Mouse (Mus musculus) ovary, postnatal 36 days (tissue): ENCODE measurements at regions not wholly inside any gene's neighbourhood (a gene's known extent, or its start where the extent isn't known, plus 50 kb on each side); places are given as distances from the start of the nearest gene placed in this dataset.

ENCODE experiments used
- DNase-seq: peaks from one replicate; pipeline ENCODE4 v3.0.0; 2022; ENCODE audit warnings: low spot score, mixed read lengths

DNA sequence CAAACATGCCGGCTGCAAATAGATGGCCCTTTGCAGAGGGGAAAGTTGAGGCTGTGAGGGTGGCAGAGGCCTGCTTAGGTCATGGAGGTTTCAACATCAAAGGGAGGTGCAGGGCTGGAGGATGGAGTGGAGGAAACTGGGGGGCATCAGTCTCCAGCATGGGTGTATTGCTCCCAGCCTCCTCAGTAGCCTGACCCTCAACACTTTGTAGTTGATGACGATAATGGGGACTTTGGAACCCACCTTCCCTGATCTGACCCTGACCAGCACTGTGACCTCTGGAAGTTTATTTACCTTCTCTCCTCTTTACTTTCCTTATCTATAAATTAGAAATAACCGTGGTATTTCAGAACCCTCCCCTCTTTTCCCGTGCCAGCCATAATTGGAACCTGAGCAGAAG, 56.2 kb downstream of the Gm26897 start:
- DNase-seq, result no peak

DNA sequence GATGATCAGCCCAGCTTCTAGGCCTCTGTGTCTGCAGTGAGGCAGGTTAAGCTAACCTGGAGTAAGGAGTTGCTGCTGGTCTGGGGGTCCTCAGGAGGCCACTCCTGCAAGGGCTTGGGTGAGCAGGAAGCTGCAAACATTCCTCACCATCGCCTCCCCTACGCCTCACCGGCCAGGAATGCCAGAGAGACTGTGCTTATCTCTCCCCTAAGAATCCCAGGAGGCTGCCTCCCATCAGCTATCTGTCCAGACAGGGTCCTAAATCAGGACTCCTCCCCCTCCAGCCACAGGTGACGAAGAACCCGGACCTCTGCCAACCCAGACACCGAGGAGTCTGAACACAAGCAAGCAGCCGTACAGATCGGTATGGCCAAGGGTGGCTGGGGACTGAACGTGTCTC, 56.8 kb downstream of the Gm26897 start:
- DNase-seq, result peak; percentile 30

DNA sequence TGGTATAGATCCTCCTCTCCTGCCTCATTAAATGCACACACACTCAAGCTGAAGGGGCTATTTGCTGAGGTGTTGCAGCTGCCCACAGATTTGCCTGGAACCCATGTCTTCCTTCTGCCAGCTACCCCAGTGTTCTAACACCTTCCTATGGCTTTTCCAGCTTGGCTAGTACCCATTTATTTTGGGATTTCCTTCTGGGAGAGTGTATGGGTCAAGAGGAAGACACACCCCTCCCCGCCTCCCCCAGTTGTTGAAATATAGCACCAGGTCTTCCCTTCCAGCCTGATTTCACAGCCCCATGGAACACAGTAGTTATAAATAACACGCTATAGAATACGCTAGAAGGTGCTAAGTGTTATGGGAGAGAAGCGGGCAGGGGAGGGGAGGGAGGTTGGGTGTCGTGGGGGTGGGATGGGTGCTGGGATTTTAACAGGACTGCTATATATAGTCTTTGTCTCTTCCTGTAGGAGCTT, 57.4 kb downstream of the Gm26897 start:
- no peak for DNase-seq

DNA sequence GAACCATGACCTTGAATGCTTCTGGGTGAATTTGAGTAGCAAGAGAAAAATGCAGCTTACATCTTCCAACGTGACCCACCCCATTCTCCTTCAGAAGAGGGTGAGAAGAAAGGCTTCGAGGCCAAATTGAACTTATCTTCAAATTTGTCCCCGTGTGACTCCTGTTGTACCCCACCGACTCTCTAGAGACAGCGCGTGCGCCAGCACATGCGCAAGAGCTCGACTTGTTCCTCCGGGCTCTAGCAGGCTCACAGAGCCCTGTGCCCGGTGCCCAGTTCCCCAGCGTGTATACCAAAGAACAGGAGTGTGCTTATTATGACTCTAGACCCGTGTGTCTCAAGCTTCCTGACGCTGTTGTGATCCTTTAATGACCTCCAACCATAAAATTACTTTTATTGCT, 59.0 kb downstream of the Gm26897 start:
- no peak for DNase-seq

DNA sequence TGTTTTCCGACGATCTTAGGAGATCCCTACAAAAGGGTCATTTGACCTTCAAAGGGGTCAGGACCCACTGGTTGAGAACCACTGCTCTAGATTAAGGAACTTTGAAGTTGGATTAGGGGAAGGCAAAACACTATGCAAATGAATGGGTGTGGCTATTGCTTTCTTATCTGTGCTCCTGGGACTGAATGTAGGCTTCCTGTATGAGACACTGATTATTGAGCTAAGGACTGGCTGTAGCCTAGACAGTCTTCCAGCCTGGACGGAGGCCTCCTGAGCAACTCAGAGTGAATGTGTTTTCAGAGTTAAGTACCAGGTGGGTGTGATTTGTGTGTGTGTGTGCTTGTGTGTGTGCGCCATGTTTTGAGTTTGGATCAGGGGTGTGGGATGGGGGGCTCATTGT, 59.5 kb downstream of the Gm26897 start:
- DNase-seq, result no peak

DNA sequence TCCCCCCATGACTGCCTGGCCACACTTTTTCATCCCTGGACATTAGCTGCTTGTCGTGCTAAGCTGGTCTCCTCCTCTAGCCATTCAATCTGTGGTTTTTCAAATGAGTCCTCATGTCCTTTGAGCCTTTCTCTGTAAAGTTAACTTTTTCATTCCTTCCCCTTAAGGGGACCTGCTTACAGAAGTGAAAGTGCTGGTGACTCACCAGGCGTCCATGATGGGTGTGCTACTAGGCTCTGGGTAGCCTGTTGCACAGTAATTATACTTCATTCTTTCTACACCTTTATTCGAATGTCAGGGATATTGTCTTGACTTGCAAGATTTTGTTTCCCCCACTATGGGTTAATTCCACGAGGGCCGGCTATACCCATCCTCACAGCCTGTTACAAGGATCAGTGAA, 63.2 kb downstream of the Gm26897 start:
- no peak for DNase-seq

DNA sequence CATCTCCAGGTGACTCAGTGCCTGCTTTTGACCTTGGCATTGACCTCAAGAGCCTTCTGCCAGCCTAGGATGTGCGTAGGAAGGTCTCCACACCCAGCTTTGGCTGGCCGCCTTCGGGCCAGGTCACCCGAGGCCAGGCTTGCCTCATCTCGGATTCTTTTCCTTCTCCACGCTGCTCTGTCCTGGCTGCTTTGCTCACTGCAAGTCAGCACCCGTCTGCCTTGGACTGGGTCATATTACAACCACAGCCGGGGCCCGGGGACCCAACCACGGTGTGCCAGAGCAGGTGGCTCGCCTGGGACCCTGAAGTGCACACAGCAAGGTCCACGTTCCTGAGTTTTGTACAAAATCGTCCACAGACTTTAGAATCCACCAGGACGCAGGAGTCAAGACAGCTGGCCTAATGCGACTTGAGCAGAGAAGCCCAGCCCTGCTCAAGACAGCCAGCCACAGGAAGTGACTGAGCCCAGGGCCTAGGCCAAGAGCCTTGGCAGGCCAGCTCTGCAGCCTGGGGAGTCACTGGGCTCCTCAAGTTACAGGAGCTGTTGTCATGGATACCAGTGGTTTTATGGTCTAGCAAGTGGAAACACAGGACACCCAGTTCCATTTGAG, 66.1 kb downstream of the Gm26897 start:
- DNase-seq, result peak; percentile 60

DNA sequence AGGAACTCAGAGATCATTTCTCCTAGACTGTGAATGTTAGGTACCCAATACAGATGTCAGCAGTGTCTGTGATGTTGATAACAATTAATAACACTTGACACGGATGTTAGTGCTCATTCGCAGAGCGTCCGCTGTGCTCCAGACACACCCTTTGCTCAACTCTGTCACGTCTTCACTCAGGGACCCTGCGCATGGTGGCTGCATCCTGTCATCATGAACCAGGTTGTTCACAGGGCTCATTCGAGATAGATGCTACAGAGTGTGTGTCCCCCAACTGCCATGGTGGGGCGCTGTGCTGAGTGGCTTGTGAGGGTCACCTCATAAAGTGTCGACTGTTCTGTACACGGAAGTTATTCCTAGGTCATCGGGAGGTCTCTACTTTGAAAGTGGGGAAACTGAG, 66.8 kb downstream of the Gm26897 start:
- no peak for DNase-seq

DNA sequence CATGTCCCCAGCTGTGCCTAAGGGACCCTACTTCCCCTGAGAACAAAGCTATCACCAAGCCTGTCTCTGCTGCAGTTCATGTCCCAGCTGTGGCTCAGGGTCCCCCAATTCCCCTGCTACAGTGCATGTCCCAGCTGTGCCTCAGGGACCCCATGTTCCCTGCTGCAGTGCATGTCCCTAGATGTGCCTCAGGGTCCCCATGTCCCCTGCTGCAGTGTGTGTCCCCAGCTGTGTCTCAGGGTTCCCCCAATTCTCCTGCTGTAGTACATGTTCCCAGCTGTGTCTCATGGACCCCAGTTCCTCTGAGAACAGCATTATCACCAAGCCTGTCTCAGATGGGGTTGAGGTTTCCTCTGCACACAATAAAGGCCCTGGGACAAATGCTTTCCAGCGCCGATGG, 67.3 kb downstream of the Gm26897 start:
- DNase-seq, result no peak

DNA sequence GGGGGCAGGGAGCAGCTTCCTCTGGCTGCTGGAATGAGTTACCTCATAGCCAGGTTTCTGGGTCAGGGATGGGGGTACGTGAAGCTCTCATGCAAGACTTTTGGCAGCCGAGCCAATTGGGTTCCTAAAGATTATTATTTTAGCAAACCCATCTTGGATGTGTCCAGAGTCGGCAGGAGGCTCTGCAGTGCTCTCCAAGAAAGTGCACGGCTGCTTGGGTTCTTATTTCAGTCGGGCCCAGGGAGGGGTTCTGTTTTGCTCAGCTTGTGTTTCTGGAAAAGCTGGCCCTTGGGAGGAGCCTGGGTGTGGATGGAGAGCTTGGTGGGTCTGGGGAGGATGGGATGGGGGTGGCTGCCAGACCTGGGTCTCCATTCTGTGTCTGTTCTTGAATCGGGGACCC, 70.8 kb downstream of the Gm26897 start:
- no peak for DNase-seq

DNA sequence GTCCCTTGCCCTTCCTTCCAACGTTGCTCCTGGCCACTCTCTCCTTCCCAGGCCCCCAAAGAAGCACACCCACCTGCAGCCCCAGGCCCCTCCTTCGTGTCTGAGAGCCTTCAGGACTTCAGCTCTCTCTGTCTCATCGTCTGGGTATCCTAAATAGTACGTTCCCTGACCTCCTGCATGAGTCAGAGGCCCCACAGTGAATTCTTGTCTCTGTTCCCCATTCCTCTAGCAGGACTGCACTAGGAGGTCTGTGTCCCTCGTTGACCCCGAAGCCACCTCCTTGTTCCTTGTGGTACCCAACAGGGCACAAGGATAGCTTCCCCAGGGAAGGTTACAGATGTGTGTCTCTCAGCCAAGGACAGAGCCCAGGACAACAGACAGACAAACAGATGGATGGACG, 71.4 kb downstream of the Gm26897 start:
- DNase-seq, result no peak

DNA sequence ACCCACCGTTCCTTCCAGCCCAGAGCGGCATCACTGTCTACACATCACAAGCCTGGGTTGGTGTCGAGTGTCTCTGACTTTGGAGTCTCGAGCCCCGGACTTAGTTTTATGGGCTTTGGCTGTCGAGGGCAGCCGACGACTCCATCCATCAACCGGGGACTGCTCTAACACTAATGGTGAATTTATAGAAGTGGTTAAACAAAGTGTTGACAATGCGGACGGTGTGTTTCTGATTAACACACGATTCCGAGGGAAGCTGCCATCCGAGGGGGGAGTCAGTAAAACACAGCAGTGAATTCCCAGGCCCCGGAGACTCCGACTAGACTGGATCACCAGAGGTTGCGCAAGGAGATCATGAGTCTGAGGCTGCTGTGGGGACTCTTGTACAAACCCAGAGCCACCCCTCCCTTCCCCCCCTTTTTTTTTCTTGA, 72.1 kb downstream of the Gm26897 start:
- DNase-seq, result no peak

DNA sequence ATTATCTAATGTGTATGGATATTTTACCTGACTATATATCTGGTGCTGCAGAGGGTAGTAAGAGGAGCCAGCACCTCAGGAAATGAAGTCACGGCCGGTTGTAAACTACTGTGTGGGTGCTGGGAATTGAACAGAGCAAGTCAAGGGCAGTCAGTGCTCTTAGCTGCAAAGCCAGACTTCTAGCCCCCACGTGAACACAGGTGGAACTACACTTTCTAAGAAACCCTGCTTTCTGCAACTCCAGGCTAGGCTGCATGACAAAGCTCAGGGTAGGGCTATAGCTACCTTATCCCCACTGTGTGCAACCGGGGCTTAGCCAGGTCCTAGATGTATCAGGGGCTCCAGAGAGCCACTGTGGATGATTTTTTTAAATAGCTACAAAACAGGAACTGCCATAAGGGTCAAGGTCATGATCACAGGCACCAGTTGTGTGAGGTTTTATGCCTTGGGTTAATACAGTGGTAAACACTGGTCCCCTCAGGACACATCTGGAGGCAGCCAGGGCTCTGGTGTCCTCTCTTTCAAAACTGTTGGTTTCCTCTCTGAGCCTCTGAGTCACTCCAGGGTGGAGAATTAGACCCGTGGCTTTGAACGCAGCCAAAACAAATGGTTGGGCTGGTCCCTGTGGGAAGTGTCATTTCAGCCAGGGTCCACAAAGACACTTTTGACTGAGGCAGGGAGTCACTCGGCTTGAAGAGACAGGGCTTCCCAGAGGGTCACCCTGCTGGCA, 76.5 kb downstream of the Gm26897 start:
- DNase-seq, result no peak

DNA sequence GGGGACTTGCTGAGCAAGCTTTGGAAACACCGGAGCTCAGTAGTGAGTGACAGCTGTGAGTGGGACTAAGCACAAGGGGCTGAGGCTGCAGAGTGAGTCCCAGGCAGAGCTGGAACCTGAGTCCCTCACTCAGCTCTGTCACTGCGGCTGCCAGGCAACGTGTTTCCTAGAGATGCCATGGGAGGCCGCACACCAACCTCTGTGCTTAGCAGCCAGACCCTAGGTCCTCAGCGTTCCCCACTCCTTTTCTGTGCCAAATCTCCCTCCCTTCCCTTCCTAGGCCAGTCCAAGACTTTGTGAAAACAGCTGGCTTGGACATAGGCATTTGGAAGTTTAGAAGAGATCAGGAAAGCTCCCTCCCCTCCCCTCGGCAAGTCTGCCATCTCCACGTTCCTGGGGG, 78.9 kb downstream of the Gm26897 start:
- DNase-seq, result no peak

DNA sequence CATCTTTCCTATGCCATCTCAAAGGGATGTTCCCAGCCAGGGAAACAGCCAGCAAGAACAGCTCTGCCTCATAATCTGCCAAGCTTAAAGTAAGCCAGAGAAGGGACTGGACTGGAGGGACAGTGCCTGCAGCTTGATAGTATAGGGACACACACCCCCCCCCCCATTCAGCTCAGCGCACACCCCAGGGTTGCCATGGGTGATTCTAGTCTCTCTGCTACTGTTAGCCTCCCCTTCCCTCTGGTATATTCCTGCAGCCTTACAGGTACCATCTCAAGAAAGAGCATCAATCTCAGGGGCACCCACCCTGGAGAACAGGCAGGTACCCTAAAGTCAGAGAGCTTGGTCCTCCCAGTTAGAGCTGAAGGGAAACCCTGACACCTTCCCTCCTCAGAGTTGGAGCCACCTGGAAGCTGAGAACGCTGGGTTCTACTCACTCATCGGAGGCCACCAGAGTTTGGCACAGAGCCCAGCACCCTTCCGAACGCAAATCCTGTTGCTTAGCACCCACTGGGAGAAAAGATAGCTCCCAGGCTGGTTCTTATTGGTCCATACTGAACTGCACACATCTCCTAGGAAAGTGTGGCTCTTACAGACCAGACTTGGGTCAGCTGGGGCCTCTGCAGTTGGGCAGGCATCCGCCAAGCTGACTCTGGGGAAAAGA, 79.5 kb downstream of the Gm26897 start:
- DNase-seq, result peak; percentile 41

DNA sequence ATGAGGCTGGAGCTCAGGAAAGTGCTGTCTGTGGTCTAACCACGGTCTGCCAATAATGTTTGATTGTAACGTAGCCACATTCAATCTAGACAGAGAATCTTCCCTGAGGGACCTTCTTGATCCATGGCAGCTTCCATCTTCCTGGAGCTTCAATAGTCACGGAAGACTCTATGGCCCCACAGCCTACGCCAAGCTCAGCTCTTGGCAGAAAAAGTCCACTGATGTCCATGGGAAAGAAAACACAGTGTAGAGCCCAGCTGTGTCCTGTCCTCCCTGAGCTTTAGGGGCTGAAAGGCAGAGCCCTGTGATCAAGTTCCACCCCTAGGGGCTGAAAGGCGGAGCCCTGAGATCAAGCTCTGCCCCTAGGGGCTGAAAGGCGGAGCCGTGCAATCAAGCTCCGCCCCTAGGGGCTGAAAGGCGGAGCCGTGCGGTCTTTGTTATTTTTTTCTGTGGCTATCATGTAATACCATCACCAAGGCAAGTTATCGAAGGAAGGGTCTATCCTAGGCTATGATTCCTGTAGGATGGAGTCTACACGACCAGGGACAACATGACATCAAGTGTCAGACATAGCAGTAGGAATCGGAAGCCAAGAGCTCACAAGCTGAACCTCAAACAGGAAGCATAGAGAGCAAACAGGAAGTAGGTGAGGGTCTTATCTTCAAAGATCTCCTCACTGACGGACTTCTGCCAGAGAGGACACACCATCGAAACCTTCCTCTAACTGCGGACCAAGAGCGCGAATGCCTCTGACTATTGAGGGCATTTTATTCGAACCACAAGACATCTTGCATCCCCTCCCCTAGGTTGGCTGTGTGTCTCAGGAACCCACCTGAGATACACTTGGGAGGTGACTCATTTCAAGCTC, 81.4 kb downstream of the Gm26897 start:
- DNase-seq, result no peak

DNA sequence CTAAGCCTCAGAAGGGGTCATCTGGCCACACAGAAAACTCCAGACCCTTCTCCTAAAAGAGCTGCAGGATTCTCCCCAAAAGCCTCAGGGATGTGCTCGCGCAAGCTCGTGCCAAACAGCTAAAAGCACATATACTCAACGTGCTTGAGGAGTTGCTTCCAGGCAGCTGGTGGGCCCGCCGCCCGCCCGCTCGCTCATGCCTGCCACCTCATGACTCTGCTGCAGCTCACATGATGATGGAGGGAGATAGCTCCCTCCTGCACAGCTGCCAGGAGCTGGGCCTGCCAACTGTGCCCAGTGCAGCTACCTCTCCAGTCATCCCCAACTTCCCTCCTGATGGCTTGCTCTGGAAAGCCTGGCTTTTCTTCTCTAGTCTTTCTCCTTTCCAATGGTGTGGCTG, 87.2 kb downstream of the Gm26897 start:
- DNase-seq, result no peak

DNA sequence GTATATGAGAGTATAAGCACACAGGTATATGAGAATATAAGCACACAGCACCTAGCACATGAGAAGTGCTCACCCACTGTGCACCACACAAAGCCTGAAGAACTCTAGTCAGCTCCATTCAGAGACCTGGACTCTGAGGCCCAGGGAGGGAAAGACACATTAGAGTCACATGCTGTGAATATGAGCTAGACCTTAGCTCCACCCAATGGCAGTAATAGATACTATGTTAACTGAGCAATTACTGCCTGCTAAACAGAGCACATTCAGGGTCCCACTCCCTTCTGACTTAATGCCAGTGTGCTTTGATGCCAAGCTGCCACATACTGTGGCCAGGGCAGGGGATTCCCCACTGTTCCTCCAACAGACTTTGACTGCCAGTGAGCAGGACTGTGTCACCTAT, 89.2 kb downstream of the Gm26897 start:
- DNase-seq, result no peak

DNA sequence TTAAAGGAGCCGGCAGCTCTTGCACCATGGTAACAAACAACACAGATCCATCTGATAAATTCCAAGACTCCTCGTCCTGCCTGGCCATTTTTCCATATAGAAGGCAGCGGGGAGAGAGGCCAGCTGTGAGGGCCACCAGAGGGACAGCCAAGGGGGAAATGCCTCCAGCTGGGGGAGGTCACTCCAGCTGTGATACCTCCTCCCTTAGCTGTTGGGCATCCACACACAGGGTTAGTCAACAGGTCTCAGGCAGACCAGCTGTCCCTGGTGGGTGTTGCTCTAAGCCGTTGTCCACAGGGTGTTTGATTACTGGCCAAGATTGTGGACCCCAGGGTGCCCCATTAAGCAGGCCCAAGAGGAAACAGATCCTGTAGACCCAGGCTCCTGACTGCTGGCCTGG, 89.7 kb downstream of the Gm26897 start:
- DNase-seq, result no peak

DNA sequence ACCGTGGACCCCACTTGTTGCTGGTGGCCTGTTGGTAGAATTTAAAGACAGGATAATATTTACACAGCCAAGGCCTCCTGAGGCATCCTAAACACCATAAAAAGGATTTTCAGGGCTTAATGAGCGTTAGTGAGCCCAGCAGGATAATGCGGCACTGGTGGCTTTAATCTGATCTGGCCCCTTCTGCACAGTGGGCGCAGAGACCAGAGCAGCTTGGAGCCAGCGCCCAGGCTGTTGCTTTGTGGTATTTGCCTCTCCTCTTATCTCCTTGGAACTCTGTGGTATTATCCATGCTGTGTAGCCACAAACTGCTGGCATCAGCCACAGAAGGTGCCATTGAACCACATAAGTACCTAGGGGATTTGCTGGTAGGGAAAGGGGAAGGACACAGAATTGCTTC, 90.1 kb downstream of the Gm26897 start:
- no peak for DNase-seq

DNA sequence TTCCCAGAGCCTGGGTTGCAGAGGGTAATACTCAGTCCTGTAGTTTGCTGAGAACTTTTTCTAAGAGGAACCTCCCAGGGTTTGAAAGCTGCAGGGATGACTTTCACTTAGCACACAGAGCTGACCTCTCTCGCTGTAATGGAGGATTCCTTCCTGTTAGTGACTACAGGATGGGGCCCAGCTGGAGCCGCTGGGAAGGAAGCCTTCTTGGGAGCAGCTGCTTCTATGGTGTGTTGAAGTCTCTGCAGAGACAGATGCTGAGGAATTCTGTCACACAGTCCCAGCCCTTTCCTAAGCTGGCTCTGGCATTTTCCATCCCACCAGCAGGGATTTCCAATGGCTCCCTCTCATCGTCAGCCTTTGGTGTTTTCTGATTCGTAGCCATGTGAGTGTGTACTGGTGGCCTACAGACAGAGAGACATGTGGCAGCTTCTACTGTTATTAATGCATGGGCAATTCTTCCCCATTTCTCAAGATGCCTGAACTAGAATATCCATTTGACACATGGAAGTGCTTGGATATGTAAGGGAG, 90.9 kb downstream of the Gm26897 start:
- no peak for DNase-seq

DNA sequence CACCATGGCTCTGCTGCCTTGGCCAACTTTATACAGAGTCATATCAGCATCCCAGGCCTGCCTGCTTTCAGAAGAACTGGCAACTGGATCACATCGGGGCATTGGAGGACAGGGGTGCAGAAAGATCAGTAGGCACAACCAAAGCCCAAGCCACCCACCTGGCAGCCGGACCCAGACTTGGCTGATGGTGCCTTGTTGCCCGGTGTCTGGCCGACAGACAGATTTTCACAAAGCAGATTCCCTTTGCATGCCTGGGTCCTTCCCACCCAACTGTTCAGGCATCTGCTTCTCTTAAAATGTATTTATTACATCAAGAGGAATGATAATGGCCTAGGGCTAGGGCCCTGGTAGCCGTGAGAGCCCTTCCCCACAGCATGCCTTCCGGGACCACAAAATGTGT, 96.2 kb downstream of the Gm26897 start:
- no peak for DNase-seq
